ENCODE assay signal across 9 mouse cellular contexts in genomic region chr5:76855829-76856600, GRCm38 (mm10). TPM values are rescaled to one million over a fixed set of nuclear protein-coding genes. Genes with fewer than 3 reads are reported as not detected.
DNase-seq lines count a peak whose midpoint lies in the region; ATAC-seq and TF ChIP-seq lines count a peak whose summit lies in the region.
"Had no signal": no experiment of that assay in that cellular context is flagged by ENCODE, and none has a peak within 500 bp of the region (broad histone marks: within the 10 kb centered on the region; RNA-seq: fewer than 3 reads in every experiment).

No protein-coding gene starts in this region.

- peaks cover 34% of the 10 kb centered on the region for H3K4me1 ChIP-seq in embryonic facial prominence, embryonic 15.5 days
- peaks cover 25% of the 10 kb centered on the region for H3K4me1 ChIP-seq in limb, embryonic 10.5 days
- H3K4me1 ChIP-seq in olfactory bulb, adult 2 months (ENCODE audit: control insufficient read depth, insufficient read depth, low read length), result peaks cover 13% of the 10 kb centered on the region

- H3K36me3 ChIP-seq in embryonic facial prominence, embryonic 15.5 days, result no peaks in the 10 kb centered on the region
- H3K36me3 ChIP-seq in limb, embryonic 10.5 days, result peaks cover 61% of the 10 kb centered on the region

- peak in 1 of 2 experiments; percentile 42 for DNase-seq in layer of hippocampus, adult 2 months (ENCODE audit: low spot score in 2 of 2)
- no peak for DNase-seq in layer of hippocampus, adult 9-10 months (ENCODE audit: low spot score)
- DNase-seq in limb, embryonic 10.5 days (ENCODE audit: low spot score), result no peak
- DNase-seq in spleen, adult 18-20 months, result no peak
- DNase-seq in spleen, postnatal 14 days (ENCODE audit: low spot score in 2 of 2), result no peak
- no peak for DNase-seq in cerebellum, adult 11 months

- no peaks in the 10 kb centered on the region for H3K9me3 ChIP-seq in embryonic facial prominence, embryonic 15.5 days (replicated peaks)
- H3K9me3 ChIP-seq in limb, embryonic 10.5 days (replicated peaks), result no peaks in the 10 kb centered on the region

- peak overlapping the region; percentile 36; the same call in 1 of the 2 replicates for H3K27ac ChIP-seq in layer of hippocampus, adult 2 months
- H3K27ac ChIP-seq in embryonic facial prominence, embryonic 15.5 days (replicated peaks), result no peak overlapping the region
- no peak overlapping the region for H3K27ac ChIP-seq in limb, embryonic 10.5 days
- H3K27ac ChIP-seq in olfactory bulb, adult 2 months (ENCODE audit: insufficient read depth, low read depth, low read length), result no peak overlapping the region

- no peak for ATAC-seq in embryonic facial prominence, embryonic 15.5 days (ENCODE audit: insufficient number of reproducible peaks, low FRiP score, low TSS enrichment, low read depth)

- H3K27me3 ChIP-seq in embryonic facial prominence, embryonic 15.5 days, result peaks cover 37% of the 10 kb centered on the region
- peaks cover 51% of the 10 kb centered on the region for H3K27me3 ChIP-seq in limb, embryonic 10.5 days (ENCODE audit: low read depth, poor library complexity, severe bottlenecking)

- peak overlapping the region; percentile 81 for H3K4me2 ChIP-seq in embryonic facial prominence, embryonic 15.5 days (replicated peaks)

- peak overlapping the region; percentile 41 for H3K4me3 ChIP-seq in layer of hippocampus, adult 2 months
- peak overlapping the region; percentile 44 for H3K4me3 ChIP-seq in embryonic facial prominence, embryonic 15.5 days (replicated peaks)
- peak overlapping the region; percentile 44 for H3K4me3 ChIP-seq in limb, embryonic 10.5 days
- peak overlapping the region; percentile 15; the same call in 1 of the 2 replicates for H3K4me3 ChIP-seq in olfactory bulb, adult 2 months (ENCODE audit: insufficient read depth, low read depth, low read length)
- H3K4me3 ChIP-seq: erythroblast, embryonic 14.5 days had no signal

- TF ChIP-seq CTCF in layer of hippocampus, adult 2 months (conservative IDR thresholded peaks at IDR 0.05), result no peak
- no peak for TF ChIP-seq CTCF in olfactory bulb, adult 2 months (IDR thresholded peaks at IDR 0.05; ENCODE audit: insufficient read depth, low read depth, low read length)

- H3K9ac ChIP-seq in embryonic facial prominence, embryonic 15.5 days, result no peak overlapping the region

- 29% methylated on average over 25 of the region's 25 CpGs for WGBS in embryonic facial prominence, embryonic 15.5 days
- 17% methylated on average over 25 of the region's 25 CpGs for WGBS in limb, embryonic 10.5 days
- 38% methylated on average over 25 of the region's 25 CpGs for WGBS in olfactory bulb, adult 2 months

- no peak for TF ChIP-seq POLR2A in olfactory bulb, adult 2 months (IDR thresholded peaks at IDR 0.05; ENCODE audit: insufficient read depth, low read depth, low read length)

RNA-seq across cellular contexts. Expression of gene Aasdh, which starts 49.3 kb away (rescaled TPM):
- total RNA-seq in layer of hippocampus, adult 2 months (2021), result 10 to 100 TPM; 27.9 to 28.9 TPM
- 17.8 and 18.8 TPM in 2 replicates for polyA plus RNA-seq in embryonic facial prominence, embryonic 15.5 days (2015; fragmentation: Nextera tagmentation; extraction: Ambion mirVana)
- polyA plus RNA-seq in limb, embryonic 10.5 days (2016; fragmentation: Nextera tagmentation; extraction: Ambion mirVana), result 18.8 and 23.5 TPM in 2 replicates
- polyA plus RNA-seq in olfactory bulb, adult 2 months (2012; ENCODE audit: insufficient read depth, insufficient read length, low replicate concordance, missing spikeins), result not detected in 2 replicates

Comparison
In these comparisons a context has a peak if more than half of its experiments do, and no peak if none do; other contexts are left out.
1. RNA of gene Aasdh, which starts 49.3 kb away (polyA plus RNA-seq): 18.8 to 23.5 TPM in limb, embryonic 10.5 days and 17.8 to 18.8 TPM in embryonic facial prominence, embryonic 15.5 days; not detected in olfactory bulb, adult 2 months; every median in the first group is over 10 times any median in the second.
2. Peak in every context shown above with its lines, with median percentiles within 50 percentile points of each other: H3K4me3 ChIP-seq.